Mouse (Mus musculus): Measurements from ENCODE around the gene Gm10130. TPM values are rescaled to one million over a fixed set of nuclear protein-coding genes. Genes with fewer than 3 reads are reported as not detected.

The Gm10130 gene
- polyA plus RNA-seq (2012) = not detected in 2 replicates

DNA sequence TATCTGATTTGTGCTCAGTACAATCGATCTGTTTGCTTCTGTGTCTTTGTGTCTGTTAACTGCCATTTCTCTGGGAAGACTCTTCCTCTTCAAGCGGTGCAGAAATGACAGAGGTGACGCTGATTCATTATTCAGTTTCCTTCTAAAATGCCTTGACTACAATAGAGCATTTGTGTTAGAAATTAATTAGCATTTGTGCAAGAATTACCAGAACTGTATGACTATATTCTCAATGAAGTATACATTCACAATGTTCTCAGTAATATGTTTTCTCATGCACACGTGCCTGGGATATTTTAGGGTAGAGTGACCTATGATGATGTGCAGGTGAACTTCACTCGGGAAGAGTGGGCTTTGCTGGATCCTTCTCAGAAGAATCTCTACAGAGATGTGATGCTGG is at the start of gene Gm10130:
Gene Gm10130, plus strand, starts transcription at position 301 of the 400 bp plus-strand sequence.

GRCm38 (mm10) chr2:150362113-150362877 is 38.8 kb downstream of the Gm10130 start, which contains the start of gene 3300002I08Rik:
3300002I08Rik (minus strand) TSS chr2:150362765.

Other genes starting within 250 kb of the Gm10130 start
- 0.19 and 0.29 TPM in 2 replicates for gene Zfp120, start 187.0 kb upstream of the Gm10130 start, polyA plus RNA-seq (2012)
- not detected in 2 replicates for gene Gm10770, start 144.0 kb upstream of the Gm10130 start, polyA plus RNA-seq (2012)
- gene Gm14139, start 141.9 kb upstream of the Gm10130 start, polyA plus RNA-seq (2012) = not detected in 2 replicates
- gene Zfp937, start 105.6 kb upstream of the Gm10130 start, polyA plus RNA-seq (2012) = 0.03 TPM in 1 of 2 replicates, not detected in the other
- 0.09 and 0.27 TPM in 2 replicates for gene Gm21994, start 68.1 kb upstream of the Gm10130 start, polyA plus RNA-seq (2012)
- not detected in 2 replicates for gene Gm14124, start 66.2 kb upstream of the Gm10130 start, polyA plus RNA-seq (2012)
- not detected in 2 replicates for gene 3300002I08Rik, start 39.1 kb downstream of the Gm10130 start, polyA plus RNA-seq (2012)
- gene Zfp442, start 127.8 kb downstream of the Gm10130 start, polyA plus RNA-seq (2012) = 0.22 TPM in 1 of 2 replicates, not detected in the other
- gene Zfp345, start 161.4 kb downstream of the Gm10130 start, polyA plus RNA-seq (2012) = 0.02 and 0.03 TPM in 2 replicates
- gene Cst7, start 246.7 kb downstream of the Gm10130 start, polyA plus RNA-seq (2012) = 17.2 and 25.7 TPM in 2 replicates

All from megakaryocyte-erythroid progenitor cell, adult 5 weeks (primary cell).